Mouse (Mus musculus) testis, adult 2 months (tissue): ENCODE measurements around the gene Cd200r4.

Experiments used
- CTCF ChIP-seq: fragments of 200-500 bp; IDR thresholded peaks from 2 replicates; pipeline ENCODE4 v1.5.1; 2012; ENCODE audit warnings: low read depth, mild to moderate bottlenecking, inconsistent platforms, low read length, moderate library complexity; ENCODE audit not compliant: control insufficient read depth, insufficient read depth, insufficient replicate concordance
- POLR2A ChIP-seq: fragments of 200-500 bp; IDR thresholded peaks from 2 replicates; pipeline ENCODE4 v1.6.1; 2012; ENCODE audit warnings: low read depth, mild to moderate bottlenecking, inconsistent platforms, low read length, moderate library complexity; ENCODE audit not compliant: control insufficient read depth

DNA sequence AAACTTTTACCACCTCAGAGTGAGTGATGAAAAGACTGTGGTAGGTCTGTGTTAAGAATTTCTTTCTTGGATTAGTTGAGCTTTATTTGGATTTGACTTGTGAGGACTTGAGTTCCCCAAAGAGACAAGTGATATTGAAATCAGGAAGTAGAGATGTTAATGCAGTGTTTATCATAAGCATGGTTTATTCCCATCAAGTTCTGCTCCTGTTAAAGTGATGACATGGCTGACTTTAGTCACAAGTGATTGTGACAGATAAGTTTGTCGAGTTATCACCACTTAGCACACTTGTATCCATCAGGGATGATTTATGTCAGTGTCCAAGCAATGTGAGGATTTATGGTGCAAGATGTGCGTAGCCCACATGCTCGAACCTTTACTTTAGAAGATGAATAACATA lies 20.8 kb downstream of the Cd200r4 start:
- TF ChIP-seq POLR2A = no peak
- no peak for TF ChIP-seq CTCF
